Mouse (Mus musculus) adrenal gland, postnatal 10 days (tissue): Measurements from ENCODE around the gene Lrfn3. TPM values are rescaled to one million over a fixed set of nuclear protein-coding genes. Genes with fewer than 3 reads are reported as not detected.
A peak's percentile ranks its signal among the peaks of the same experiment; 100 is the strongest.

Experiments
- DNase-seq: peaks from one replicate; pipeline ENCODE4 v3.0.0; 2021; ENCODE audit warnings: mixed read lengths
- long read RNA-seq, 2 experiments: library from polyadenylated mRNA; stranded (forward); transcript quantifications; one replicate each; pipeline ENCODE4 v2.0.0; 2021
- total RNA-seq, 2 experiments: library from RNA; stranded (reverse); gene quantifications; 2 replicates each; pipeline ENCODE4 v1.2.3; 2021

Gene Lrfn3
- 10 to 100 TPM; 13.2 to 15.1 TPM for total RNA-seq
- long read RNA-seq, experiment 1, transcript Lrfn3-201 (3 exons, 2,886 nt): major isoform, 8 of 19 reads
- long read RNA-seq, experiment 1, partial matches to known transcripts: 11 of 19 reads
- long read RNA-seq, experiment 1, other reads (novel, unspliced or antisense): 0 of 19 reads
- long read RNA-seq, experiment 2, transcript Lrfn3-201 (3 exons, 2,886 nt): major isoform, 9 of 12 reads
- long read RNA-seq, experiment 2, partial matches to known transcripts: 3 of 12 reads
- long read RNA-seq, experiment 2, other reads (novel, unspliced or antisense): 0 of 12 reads

DNA sequence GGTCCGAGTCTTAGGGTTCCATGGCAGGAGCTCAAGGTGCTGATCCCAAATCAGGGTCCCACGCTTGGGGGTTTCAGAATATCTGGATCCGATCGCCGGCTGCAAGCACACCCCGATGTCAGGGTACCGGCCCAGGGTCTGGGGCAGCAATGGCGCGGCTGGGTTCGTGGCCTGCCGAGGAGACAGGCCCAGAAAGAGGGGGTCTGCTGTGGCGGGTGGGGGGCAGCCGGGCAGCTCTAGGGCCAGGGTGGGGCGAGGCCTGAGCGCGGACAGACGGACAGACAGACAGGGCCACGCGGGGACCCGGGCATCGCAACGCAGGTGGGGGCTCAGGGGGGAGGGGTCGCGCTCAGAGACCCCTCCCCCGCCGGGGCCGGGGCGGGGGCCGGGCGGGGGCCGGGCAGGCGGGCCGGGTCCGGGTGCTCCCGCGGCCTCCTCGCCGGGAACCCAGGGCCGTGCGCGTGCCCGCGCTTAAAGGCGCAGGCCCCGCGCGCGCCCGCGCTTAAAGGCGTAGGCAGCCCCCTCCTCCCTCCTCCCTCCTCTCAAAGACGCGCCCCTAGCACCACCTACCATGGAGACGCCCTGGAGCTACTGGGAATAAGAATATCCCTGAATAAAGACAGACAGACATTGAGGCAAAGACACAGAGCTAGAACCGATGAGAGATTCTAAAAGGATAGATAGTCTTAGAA lies at the start of gene Lrfn3:
Gene Lrfn3, minus strand, starts transcription at position 121 of the 692 bp plus-strand sequence.
- peak; percentile 70 for DNase-seq

DNA sequence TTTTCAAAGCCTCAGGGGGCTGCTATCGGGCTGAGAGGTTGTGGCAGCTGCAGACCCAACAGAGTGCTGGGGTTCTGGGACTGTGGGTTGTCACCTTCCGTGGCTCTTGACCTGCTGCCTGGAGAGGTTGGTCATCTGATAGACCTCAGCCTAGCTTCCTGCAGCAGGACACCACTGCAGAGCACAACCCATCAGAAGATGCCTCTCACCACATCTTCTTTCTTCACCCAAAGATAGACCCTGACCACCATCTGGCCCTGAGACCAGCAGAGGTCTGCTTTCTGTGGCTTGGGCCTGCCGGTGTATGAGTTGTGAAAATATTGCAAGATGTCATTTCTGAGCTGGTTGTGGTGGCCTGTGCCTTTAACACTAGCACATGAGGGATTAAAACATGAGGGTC lies 48.5 kb upstream of the Lrfn3 start:
- no peak for DNase-seq

DNA sequence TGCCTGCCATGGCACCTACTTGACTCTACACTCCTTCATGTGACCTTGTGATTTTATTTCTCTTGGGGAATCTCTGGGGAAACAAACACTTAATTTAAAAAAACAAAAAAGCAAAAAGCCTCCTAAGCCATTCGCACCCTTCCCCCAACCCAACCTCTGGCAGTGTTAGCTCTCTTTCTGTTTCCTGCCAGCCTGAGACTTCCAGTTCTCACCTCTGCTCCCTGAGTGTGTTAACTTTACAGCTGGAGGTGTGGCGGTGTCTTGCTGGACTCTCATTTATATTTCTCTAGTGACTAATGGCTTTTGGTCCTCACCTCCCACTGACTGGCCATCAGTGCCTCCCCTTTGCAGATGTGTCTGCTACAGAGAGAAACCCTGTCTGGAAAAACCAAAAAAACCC lies 47.2 kb upstream of the Lrfn3 start:
- DNase-seq: no peak

- no peak for DNase-seq
Observed at GRCm38 (mm10) chr7:30408639-30409038, 46.1 kb upstream of the Lrfn3 start.

GRCm38 (mm10) chr7:30402343-30402742 lies 39.8 kb upstream of the Lrfn3 start:
- no peak for DNase-seq

DNA sequence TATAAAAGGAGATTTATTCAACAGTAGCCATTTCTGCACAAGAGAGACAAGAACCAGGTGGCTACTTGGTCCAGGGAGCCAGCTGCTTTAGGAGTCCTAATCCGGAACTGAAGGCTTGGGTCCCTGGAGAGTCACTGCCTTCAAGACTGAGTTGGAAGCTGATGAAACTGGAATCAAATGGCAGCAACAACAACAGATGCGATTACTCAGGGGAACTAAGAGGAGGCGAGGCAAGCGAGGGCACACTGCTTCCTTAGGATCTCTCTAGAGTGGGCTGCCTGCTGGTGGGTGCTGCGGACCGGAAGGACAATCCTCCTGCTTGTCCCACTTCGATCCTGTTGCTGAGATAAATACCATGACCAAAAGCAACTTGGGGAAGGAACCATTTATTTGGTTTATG lies 37.1 kb upstream of the Lrfn3 start:
- DNase-seq: no peak

GRCm38 (mm10) chr7:30394871-30395270 lies 32.3 kb upstream of the Lrfn3 start:
- DNase-seq: no peak

DNA sequence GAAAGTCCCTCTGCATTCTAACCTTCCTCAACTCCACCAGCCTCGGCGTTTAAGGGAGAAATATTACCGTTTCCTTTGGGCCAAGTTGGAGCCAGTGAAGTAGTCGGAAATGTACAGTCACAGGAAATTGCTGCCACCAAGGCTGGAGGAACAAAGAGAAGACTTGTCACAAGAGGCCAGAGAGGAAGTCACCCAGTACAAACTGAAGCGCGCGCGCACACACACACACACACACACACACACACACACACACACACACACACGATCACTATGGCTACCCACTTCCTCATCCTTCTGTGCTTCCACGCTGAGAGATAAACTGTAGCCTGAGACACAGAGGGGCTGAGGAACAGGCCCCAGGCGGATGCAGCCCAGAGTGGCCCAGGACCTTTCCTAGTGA lies 31.8 kb upstream of the Lrfn3 start:
- peak; percentile 50 for DNase-seq

DNA sequence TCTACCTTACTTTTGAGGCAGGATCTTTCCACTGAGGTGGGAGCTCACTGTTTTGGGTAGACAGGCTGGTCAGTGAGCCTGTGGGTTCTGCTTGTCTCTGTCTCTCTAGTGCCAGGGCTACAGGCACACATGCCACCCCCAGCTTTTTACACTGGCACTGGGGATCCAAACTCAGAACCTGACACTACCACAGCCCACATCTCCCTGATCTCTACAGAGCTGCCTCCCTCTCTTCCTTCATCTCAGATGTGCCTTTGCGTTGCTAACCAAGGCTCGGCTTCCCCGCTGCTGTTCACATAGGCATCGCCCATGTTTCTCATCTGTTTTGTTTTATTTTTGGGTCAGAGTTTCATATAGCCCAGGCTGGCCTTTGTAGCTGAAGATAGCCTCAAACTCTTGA lies 31.1 kb upstream of the Lrfn3 start:
- no peak for DNase-seq

GRCm38 (mm10) chr7:30392746-30393520 lies 30.4 kb upstream of the Lrfn3 start:
- no peak for DNase-seq

DNA sequence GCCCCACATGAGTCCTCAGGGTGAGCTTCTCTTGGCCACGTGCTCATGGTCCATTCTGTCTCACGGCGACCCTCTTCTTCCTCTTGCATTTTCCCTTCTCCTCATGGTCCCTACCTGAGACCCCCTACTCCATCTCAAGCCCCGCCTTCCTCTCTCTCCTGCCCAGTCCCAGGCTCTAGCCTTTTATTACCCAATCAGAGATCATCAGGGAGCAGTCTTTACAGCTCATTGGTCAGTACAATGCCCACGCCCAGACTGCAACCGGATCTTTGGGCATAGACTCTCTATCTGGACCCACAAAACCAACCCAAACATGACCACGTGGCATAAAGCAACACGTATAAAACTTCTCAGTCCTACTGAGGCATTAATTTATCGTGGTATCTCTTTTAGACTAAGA lies 21.5 kb upstream of the Lrfn3 start:
- DNase-seq: no peak

DNA sequence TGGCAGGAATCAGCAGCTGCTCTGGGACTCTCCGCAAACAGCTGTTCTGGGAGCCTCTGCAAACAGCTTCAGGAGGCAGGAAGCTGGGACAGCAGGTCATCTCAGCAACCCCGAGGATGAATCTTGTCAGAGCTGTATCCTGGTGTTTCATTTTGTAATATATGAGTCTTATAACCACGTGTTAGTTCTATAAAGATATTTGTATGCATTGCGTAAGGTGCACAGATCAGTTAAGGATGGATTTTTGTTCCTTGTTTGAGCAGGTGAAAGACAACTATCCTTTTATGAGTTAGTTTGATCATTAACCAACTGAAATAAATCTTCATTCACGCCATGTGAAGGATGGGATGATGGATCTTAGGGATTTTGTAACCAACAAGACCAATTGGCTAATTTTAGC lies 17.5 kb upstream of the Lrfn3 start:
- no peak for DNase-seq

- DNase-seq: peak; percentile 90
Observed at GRCm38 (mm10) chr7:30373501-30373962, 11.0 kb upstream of the Lrfn3 start.

DNA sequence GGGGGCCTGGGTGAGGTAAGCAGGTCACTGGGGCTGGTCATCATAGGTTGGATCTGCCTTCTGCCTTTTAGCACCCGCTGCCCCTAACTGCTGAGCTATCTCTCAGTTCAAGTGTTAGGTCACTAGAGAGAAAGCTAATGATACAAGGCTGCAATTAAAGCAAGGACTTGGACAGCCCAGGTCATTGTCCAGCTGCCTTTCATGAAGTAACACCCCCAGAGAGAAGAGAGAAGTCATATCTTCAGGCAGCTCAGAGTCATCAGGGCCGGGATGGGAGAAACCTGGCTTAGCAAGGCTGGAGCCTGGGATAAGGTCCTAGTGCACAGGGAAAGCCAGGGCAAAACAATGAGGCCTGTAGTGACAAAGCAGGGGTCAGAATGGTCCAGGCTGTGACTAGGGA lies 4.9 kb upstream of the Lrfn3 start:
- no peak for DNase-seq

DNA sequence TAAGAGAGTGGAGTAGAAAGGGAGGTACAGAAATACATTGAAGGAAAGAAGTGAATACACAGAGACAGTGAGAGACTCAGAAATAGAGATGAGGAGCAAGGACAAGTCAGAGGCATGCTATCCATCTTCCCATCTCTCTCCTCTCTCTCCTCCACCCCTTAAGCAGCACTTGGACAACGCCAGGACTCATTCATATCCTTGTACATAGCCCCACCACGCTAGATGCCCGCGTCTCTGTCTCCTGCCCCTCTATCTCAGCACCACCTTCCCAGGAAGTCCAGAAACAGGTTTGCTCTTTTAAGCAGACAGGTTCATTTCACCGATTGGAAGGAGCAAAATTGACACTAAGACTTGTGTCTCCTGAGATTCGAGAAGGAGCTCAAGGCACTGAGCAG lies 769 bp upstream of the Lrfn3 start:
- no peak for DNase-seq

DNA sequence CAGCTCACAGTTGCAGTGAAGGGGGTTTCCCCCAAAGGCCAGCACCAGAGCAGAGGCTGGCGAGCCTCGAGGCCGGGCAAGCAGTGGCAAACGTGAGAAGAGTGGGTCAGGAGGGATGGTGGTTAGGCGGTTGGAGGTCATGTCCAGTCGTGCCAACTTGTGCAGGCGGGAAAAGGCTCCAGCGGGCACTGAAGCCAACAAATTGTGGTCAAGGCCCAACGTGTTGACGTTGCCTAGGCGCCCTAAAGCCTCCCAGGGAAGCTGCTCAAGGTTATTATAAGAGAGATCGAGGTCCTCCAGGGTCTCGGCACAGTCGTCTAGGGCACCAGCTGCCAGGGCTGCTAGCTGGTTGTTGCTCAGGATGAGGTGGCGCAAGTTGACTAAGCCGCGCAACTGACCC lies 2.5 kb downstream of the Lrfn3 start:
- peak; percentile 65 for DNase-seq

DNA sequence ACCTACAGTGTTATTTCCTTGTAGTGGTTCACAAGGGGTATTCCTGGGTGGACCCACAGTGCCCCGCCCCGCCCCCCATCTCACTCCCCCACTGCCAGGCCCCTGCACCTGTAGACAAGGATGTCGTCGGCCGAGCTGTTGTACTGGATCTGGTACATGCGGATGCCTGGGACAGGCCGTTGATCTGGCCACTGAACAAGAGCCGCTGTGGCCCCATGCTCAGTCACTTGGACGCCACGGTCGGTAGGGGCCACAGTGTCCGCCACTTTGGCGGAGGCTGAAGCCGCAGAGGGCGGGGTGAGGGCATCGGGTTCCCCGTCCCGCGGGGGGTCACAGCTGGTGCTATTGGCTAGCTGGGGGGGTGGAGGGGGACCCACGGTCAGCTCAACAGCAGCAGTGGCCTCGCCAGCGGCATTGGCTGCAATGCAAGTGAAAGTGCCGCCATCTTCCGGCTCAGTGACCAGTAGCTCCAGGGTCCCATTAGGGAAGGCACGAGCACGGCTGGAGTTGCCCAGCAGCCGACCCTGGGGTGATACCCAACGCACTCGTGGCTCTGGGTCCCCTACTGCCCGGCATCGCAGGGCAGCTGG lies 3.2 kb downstream of the Lrfn3 start:
- DNase-seq: no peak

DNA sequence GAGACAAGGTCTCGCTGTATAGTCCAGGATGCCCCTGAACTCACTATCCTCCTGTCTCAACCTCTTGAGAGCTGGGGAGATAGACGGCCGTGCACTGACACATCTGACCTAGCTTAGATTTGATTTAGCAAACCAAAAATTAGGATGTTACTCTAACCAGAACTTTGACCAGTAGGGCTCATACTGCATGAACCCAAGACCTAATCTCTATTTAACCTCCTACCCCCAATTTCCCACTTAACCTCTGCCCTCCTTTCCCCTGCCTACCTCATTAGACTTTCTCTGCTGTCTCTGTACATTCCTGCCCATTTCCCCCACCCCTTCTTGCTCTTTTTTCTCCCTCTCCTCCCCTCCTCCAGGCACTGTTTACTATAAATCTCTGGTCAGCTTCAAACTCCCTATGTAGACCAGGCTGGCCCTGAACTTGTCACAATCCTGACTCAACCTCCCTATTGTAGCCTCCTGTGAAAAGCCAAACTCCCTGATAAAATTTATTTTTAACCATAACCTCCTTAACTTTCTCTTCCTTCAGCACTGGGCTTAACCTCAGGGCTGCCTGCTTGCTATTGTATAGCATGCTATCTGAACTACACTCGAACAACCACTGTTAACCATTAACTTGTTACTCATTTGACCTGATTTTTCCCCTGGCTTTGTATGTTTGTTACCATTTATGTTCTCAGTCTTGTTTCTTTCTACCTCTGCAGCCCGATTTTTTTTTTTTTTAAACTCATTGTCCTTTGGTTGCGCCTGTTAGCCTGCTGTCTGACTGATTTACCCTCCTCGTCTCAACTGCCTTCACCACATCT lies 4.0 kb downstream of the Lrfn3 start:
- no peak for DNase-seq

DNA sequence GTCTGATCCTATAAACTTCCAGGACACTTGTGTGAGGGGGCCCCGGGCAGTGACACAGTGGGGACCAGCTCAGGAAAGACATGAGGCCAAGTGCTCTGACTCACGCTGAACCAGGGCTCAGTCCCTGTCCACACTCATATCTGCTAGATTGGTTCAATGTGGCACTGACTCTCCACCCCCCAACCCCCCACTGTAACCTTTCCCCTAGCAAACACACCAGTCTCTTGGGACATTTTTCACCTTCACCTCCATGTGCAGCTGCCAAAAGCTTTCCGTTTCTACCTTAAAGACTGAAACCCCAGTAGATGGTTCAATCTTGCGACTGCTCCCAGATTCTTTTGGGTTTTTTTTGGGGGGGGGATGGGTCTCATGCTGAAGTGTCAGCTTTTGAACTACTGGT lies 8.5 kb downstream of the Lrfn3 start:
- DNase-seq: no peak

DNA sequence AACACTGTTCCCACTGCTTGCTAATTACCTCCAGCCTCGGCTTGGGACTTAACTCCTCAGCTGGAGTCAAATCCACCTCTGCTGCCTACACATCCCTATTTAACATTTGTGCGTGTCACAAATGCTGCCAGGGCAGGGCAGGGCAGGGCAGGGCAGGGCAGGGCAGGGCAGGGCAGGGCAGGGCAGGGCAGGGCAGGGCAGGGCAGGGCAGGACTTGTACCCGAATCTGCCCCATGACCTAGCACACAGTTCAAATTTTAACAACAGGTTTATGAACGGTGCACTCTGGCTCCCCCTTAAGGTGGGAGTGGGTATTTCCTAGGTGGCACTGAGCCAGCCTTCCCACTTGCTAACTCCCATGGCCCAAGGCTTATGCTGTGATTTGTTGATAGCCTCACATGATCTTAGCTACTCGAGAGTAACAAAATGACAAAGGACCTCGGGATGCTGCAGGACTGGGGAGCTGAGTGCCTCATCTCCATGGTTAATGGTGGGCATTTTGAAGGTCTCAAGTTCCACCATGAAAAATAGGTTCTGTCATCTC lies 9.2 kb downstream of the Lrfn3 start:
- DNase-seq: peak; percentile 87

GRCm38 (mm10) chr7:30347828-30348227 lies 14.7 kb downstream of the Lrfn3 start:
- DNase-seq: peak; percentile 80
